Mouse (Mus musculus) embryonic fibroblast, embryonic 13.5 days (primary cell): ENCODE data around the gene Tmem208.

Source experiments
- CTCF ChIP-seq: IDR thresholded peaks from 2 replicates; pipeline ENCODE4 v1.5.1; 2011; ENCODE audit warnings: mild to moderate bottlenecking, control low read depth, low read length, moderate library complexity, borderline replicate concordance; ENCODE audit not compliant: insufficient read depth
- POLR2A ChIP-seq: IDR thresholded peaks from 2 replicates; pipeline ENCODE4 v1.6.1; 2011; ENCODE audit warnings: low read depth, mild to moderate bottlenecking, control low read depth, low read length, moderate library complexity

GRCm38 (mm10) chr8:105343791-105344574 is 17.8 kb downstream of the Tmem208 start:
- TF ChIP-seq CTCF: no peak
- no peak for TF ChIP-seq POLR2A
